Mouse (Mus musculus) megakaryocyte, embryonic 14.5 days (primary cell): ENCODE data around the gene Flt3l. TPM values are rescaled to one million over a fixed set of nuclear protein-coding genes. Genes with fewer than 3 reads are reported as not detected.
"Not testable (repeated sequence)": the region's sequence is repeated elsewhere in the genome, so short reads cannot be mapped to it uniquely, and the experiment has no call there.

Source experiments
- H3K27me3 ChIP-seq: replicated peaks from 2 replicates; pipeline ENCODE3; 2012; ENCODE audit warnings: inconsistent platforms
- H3K36me3 ChIP-seq: replicated peaks from 2 replicates; pipeline ENCODE3; 2012; ENCODE audit warnings: low read length, inconsistent platforms, mixed read lengths
- H3K4me1 ChIP-seq: 2 replicates; pipeline ENCODE4 v1.6.1; 2012; ENCODE audit warnings: inconsistent platforms
- H3K4me3 ChIP-seq: replicated peaks from 2 replicates; pipeline ENCODE3; 2012; ENCODE audit warnings: moderate library complexity, mild to moderate bottlenecking, inconsistent platforms
- H3K9me3 ChIP-seq: 2 replicates; pipeline ENCODE4 v1.6.1; 2012; ENCODE audit warnings: inconsistent platforms
- FLI1 ChIP-seq: IDR thresholded peaks from 2 replicates; pipeline ENCODE4 v1.6.1; 2012; ENCODE audit warnings: low read length, inconsistent platforms, mixed read lengths
- GATA1 ChIP-seq: IDR thresholded peaks from 3 replicates; pipeline ENCODE4 v1.6.1; 2012; ENCODE audit warnings: mixed read lengths, low read length, inconsistent platforms, borderline replicate concordance
- polyA plus RNA-seq: library from polyadenylated mRNA; stranded (reverse); fragments of >175 nt; gene quantifications from 2 replicates; pipeline ENCODE4 v1.2.3, GENCODE M21; 2012; ENCODE audit warnings: low replicate concordance; ENCODE audit not compliant: insufficient read depth

Flt3l gene
- polyA plus RNA-seq, 1 experiment = 78.6 TPM

GRCm38 (mm10) chr7:45156206-45156605 lies 20.0 kb upstream of the Flt3l start:
- Histone ChIP-seq H3K27me3 (peaks cover 1% of the 10 kb centered on the region), H3K4me3 (no peak overlapping the region), H3K9me3 (no peaks in the 10 kb centered on the region), H3K4me1 (peaks cover 19% of the 10 kb centered on the region), H3K36me3 (peaks cover 50% of the 10 kb centered on the region)
- TF ChIP-seq GATA1 (no peak), FLI1 (no peak)

DNA sequence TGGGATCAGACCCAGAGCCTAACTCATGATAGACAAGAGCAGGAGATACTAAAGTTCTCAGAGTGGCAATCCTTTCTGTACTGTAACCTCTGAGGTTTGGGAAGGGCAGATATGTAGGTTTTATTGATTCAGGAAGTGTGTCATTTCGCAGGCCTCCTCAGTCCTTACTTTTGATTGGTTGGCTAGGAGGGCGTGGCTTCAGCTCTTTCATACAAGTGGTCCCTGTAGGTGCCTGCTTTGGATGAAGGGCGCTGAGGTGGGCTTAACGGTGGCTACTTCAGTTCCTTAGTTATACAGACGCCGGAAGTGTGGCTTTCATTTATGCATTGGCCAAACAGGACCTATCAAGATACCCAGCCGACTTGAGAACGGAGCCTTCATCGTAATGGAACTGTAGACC lies 19.4 kb upstream of the Flt3l start:
- Histone ChIP-seq H3K4me3 (no peak overlapping the region), H3K27me3 (peaks cover 1% of the 10 kb centered on the region), H3K9me3 (no peaks in the 10 kb centered on the region), H3K4me1 (peaks cover 25% of the 10 kb centered on the region), H3K36me3 (peaks cover 47% of the 10 kb centered on the region)
- TF ChIP-seq GATA1 (no peak), FLI1 (no peak)

DNA sequence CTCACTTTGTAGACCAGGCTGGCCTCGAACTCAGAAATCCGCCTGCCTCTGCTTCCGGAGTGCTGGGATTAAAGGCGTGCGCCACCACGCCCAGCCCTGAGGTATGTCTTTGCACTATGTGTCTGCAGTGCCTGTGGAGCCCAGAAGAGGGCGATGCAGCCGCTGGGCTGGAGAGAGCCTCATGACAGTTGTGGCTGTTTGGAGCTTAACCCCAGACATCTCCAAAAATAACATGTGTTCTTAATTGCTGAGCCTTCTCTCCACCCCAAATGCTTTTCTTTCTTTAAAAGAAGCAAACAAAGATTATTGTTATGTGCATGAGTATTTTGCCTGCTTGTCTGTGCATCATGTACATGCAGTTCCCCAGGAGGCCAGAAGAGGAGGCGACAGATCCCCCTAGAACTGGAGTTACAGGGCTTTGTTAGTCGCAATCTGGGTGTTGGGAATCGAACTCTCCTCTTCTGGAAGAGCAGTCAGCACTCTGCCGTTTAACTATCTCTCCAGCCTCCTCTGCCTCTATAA lies 18.8 kb upstream of the Flt3l start:
- Histone ChIP-seq H3K27me3 (peaks cover 1% of the 10 kb centered on the region), H3K4me3 (peak overlapping the region; percentile 97), H3K36me3 (peaks cover 44% of the 10 kb centered on the region), H3K9me3 (no peaks in the 10 kb centered on the region), H3K4me1 (peaks cover 30% of the 10 kb centered on the region)
- TF ChIP-seq FLI1 (no peak), GATA1 (no peak)

DNA sequence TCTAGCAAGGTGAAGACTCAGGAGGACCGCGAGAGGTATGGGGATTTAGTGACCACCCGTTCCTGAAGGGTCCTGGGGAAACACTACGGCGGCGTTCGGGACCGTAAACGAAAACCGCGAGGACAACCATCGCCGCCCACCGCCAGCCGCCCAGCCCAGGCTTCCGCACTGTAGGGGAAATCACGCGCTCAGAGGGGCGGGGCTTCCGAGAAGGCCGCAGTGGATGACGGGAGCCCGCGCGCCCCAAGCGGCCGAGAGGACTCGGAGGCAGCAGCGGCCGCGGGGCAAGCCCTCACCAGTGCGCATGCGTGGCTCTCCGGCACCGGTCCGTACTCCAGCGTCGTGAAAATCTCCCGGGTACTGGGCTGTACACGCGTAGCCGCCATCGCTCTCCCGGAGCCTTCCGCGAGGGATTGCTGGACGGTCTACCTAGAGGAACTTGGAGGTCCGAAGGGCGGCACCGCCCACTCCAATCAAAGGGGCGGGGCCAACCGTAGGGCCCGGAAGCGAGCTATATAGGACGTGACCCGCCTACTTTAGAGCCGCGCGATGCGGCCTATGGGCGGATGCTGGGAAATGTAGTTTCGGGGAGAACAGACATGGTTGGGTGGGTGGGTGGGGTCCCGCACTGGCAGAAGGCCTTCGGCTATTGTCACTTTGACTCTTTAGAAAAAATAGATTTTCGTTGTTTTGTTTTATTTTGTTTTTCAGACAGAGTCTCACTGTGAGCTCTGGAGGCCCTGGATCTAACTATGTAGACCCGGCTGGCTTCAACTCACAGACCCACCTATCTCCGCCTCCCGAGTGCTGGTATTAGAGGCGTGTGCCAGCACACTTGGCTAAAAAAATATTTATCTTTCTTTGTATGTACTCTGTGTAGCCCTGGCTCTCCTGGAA lies 18.1 kb upstream of the Flt3l start, which contains the start of the genes Pih1d1 and Aldh16a1:
Gene Pih1d1 (plus strand): TSS at position 208 of the 897 bp plus-strand sequence.
Gene Aldh16a1 (minus strand): TSS at position 489 of the 897 bp plus-strand sequence.
- TF ChIP-seq GATA1 (no peak), FLI1 (no peak)
- Histone ChIP-seq H3K4me3 (peak within 1 kb of the TSS; percentile 97), H3K36me3 (peaks cover 38% of the 10 kb centered on the region)

GRCm38 (mm10) chr7:45153586-45153985 lies 17.4 kb upstream of the Flt3l start:
- Histone ChIP-seq H3K4me3 (peak overlapping the region; percentile 97), H3K4me1 (peaks cover 37% of the 10 kb centered on the region), H3K9me3 (no peaks in the 10 kb centered on the region), H3K36me3 (peaks cover 38% of the 10 kb centered on the region), H3K27me3 (no peaks in the 10 kb centered on the region)
- no peak for TF ChIP-seq GATA1
- no peak for TF ChIP-seq FLI1

More for the DNA sequence above, 18.1 kb upstream of the Flt3l start, which contains the start of the genes Pih1d1 and Aldh16a1:
- Histone ChIP-seq H3K4me1 (peaks cover 31% of the 10 kb centered on the region), H3K27me3 (peaks cover 1% of the 10 kb centered on the region), H3K9me3 (no peaks in the 10 kb centered on the region)

- H3K9me3 ChIP-seq, H3K27me3 ChIP-seq: not testable (repeated sequence)
- Histone ChIP-seq H3K4me1 (peaks cover 41% of the 10 kb centered on the region), H3K36me3 (peaks cover 38% of the 10 kb centered on the region), H3K4me3 (peak overlapping the region; percentile 97)
Measured at GRCm38 (mm10) chr7:45153052-45153451, 16.8 kb upstream of the Flt3l start.

- Histone ChIP-seq H3K4me3 (no peak overlapping the region), H3K36me3 (peaks cover 39% of the 10 kb centered on the region), H3K27me3 (peaks cover 4% of the 10 kb centered on the region), H3K9me3 (no peaks in the 10 kb centered on the region), H3K4me1 (peaks cover 41% of the 10 kb centered on the region)
- no peak for TF ChIP-seq GATA1
- no peak for TF ChIP-seq FLI1
Measured at GRCm38 (mm10) chr7:45151303-45151702, 15.1 kb upstream of the Flt3l start.

GRCm38 (mm10) chr7:45150321-45150720 lies 14.1 kb upstream of the Flt3l start:
- TF ChIP-seq GATA1 (no peak), FLI1 (no peak)
- Histone ChIP-seq H3K4me1 (peaks cover 42% of the 10 kb centered on the region), H3K9me3 (no peaks in the 10 kb centered on the region), H3K27me3 (peaks cover 12% of the 10 kb centered on the region), H3K4me3 (no peak overlapping the region), H3K36me3 (peaks cover 46% of the 10 kb centered on the region)

- no peaks in the 10 kb centered on the region for H3K9me3 ChIP-seq
- TF ChIP-seq FLI1 (no peak), GATA1 (no peak)
- no peak overlapping the region for H3K4me3 ChIP-seq
- H3K27me3 ChIP-seq = peaks cover 15% of the 10 kb centered on the region
- peaks cover 54% of the 10 kb centered on the region for H3K36me3 ChIP-seq
- peaks cover 35% of the 10 kb centered on the region for H3K4me1 ChIP-seq
Measured at GRCm38 (mm10) chr7:45149545-45149944, 13.3 kb upstream of the Flt3l start.

DNA sequence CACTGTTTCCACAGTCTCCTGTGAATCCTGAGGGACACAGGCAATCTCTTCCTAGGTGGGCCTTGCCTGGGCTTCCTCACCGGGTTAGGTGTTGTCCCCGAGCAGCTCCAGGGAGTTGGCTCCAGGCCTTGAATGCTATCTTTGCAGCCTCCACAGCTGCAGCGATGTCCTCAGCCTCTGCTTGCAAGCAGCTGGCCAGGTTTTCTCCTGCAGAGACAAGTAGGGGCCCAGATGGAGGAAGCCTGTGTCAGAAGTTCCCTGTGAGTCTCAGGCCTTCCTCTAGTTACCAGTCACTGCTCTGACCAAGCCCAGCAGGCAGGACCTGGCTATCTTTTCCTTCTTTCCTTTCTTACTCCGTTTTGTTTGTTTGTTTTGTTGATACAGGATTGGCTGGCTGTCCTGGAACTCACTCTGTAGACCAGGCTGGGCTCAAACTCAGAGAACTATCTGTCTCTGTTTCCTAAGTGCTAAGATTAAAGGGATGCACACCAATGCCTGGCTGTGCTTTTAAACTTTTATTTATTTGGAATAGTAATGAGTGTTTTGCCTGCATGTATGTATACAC lies 12.4 kb upstream of the Flt3l start:
- H3K4me1 ChIP-seq = peaks cover 33% of the 10 kb centered on the region
- H3K36me3 ChIP-seq = peaks cover 63% of the 10 kb centered on the region
- peaks cover 19% of the 10 kb centered on the region for H3K27me3 ChIP-seq
- TF ChIP-seq GATA1 (no peak), FLI1 (no peak)
- no peaks in the 10 kb centered on the region for H3K9me3 ChIP-seq
- no peak overlapping the region for H3K4me3 ChIP-seq
